Mouse (Mus musculus): ENCODE data around the gene Defb43.

The Defb43 gene

GRCm38 (mm10) chr14:63066630-63067310 lies 55.2 kb downstream of the Defb43 start:
- DNase-seq (ENCODE audit: low read depth in 1 of 2, low spot score in 2 of 2), result peak in 1 of 2 experiments; percentile 31

Data from monocyte, adult 2 months (primary cell).